Mouse (Mus musculus) cerebellum, adult 9-11 months (tissue): ENCODE data around the gene Idh3a.

ENCODE experiments used
- DNase-seq: peaks from one replicate; pipeline ENCODE4 v3.0.0; 2022

The Idh3a gene

DNA sequence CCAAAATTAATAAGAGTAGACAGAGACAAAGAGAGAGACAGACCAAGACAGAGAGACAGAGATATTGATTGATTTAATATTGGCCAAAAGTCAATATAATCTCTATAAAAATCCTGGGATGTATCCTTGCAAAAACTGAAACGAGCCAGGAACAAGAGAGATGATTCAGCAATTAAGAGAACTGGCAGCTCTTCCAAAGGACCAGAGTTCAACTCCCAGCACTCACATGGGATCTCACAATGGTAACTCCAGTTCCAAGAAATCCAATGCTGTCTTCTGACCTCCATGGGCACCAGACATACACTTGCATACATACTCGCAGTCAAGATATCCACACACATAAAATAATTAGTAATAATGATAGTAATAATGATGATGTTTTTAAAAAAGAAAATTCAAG lies 66.6 kb downstream of the Idh3a start:
- no peak for DNase-seq
